Mouse (Mus musculus) heart, postnatal 0 days (tissue): Measurements from ENCODE around the gene Cd7.

ENCODE experiments used
- CTCF ChIP-seq: IDR thresholded peaks from 2 replicates; pipeline ENCODE4 v1.5.1; 2016; ENCODE audit warnings: antibody characterized with exemption, control low read depth, low read depth
- EP300 ChIP-seq: IDR thresholded peaks from 2 replicates; pipeline ENCODE4 v1.6.1; 2016; ENCODE audit warnings: antibody characterized with exemption, low read depth

DNA sequence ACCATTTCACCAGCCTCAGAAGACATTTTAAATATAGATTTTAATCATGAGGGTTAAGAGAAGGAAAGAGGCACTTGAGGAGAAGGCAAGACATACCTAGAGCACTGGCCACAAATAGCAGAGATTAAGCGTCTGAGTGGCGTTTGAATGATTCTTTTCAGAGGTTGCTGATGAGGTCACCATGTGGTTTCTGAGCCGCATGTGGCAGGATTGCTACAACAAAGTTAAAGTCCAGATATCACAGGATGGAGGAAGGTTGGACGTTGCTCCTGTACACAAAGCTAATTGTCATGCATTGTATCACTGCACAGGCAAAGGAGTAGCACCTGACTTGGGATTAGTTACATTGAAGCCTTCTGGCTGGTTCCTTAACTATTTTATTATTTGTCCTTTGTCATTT, 47.1 kb upstream of the Cd7 start:
- TF ChIP-seq CTCF (no peak), EP300 (no peak)
